Mouse (Mus musculus): ENCODE data around the gene Gm11239. TPM values are rescaled to one million over a fixed set of nuclear protein-coding genes. Genes with fewer than 3 reads are reported as not detected.
"Not testable (repeated sequence)": the region's sequence is repeated elsewhere in the genome, so short reads cannot be mapped to it uniquely, and the experiment has no call there.

Gm11239 gene
- not detected in 2 replicates for polyA plus RNA-seq (2012)

GRCm38 (mm10) chr4:73668054-73668453 is at the start of gene Gm11239:
TSS of gene Gm11239 (plus strand) at chr4:73668354.
- not testable (repeated sequence) for TF ChIP-seq GATA1 (IDR thresholded peaks at IDR 0.05; ENCODE audit: low read length)

GRCm38 (mm10) chr4:73622684-73623083 is 45.5 kb upstream of the Gm11239 start, which contains the start of gene Gm11237:
TSS of gene Gm11237 (plus strand) at chr4:73622984.
- TF ChIP-seq GATA1 (IDR thresholded peaks at IDR 0.05; ENCODE audit: low read length): not testable (repeated sequence)

- TF ChIP-seq GATA1 (IDR thresholded peaks at IDR 0.05; ENCODE audit: low read length): not testable (repeated sequence)
Observed at GRCm38 (mm10) chr4:73637821-73638220, 30.3 kb upstream of the Gm11239 start, which contains the start of gene Gm11236. TSS of gene Gm11236 (plus strand) at chr4:73638121.

- not testable (repeated sequence) for TF ChIP-seq GATA1 (IDR thresholded peaks at IDR 0.05; ENCODE audit: low read length)
Observed at GRCm38 (mm10) chr4:73683216-73683615, 15.1 kb downstream of the Gm11239 start, which contains the start of gene Gm428. TSS of gene Gm428 (plus strand) at chr4:73683516.

- TF ChIP-seq GATA1 (IDR thresholded peaks at IDR 0.05; ENCODE audit: low read length): no peak
Observed at GRCm38 (mm10) chr4:73718761-73719160, 50.6 kb downstream of the Gm11239 start.

GRCm38 (mm10) chr4:73719819-73720218 is 51.7 kb downstream of the Gm11239 start:
- no peak for TF ChIP-seq GATA1 (IDR thresholded peaks at IDR 0.05; ENCODE audit: low read length)

Other genes with a start within 250 kb of the Gm11239 start
- gene Gm11238, start 60.5 kb upstream of the Gm11239 start, polyA plus RNA-seq (2012): not detected in 2 replicates
- gene Gm11237, start 45.4 kb upstream of the Gm11239 start, polyA plus RNA-seq (2012): not detected in 2 replicates
- not detected in 2 replicates for gene Gm11236, start 30.2 kb upstream of the Gm11239 start, polyA plus RNA-seq (2012)
- not detected in 2 replicates for gene Gm428, start 15.2 kb downstream of the Gm11239 start, polyA plus RNA-seq (2012)
- gene Rasef, start 122.6 kb downstream of the Gm11239 start, polyA plus RNA-seq (2012): not detected in 2 replicates
- not detected in 2 replicates for gene Gm11758, start 207.9 kb downstream of the Gm11239 start, polyA plus RNA-seq (2012)
- gene Gm11757, start 222.8 kb downstream of the Gm11239 start, polyA plus RNA-seq (2012): not detected in 2 replicates
- not detected in 2 replicates for gene Gm13871, start 237.6 kb downstream of the Gm11239 start, polyA plus RNA-seq (2012)

All from G1E-ER4 (cell line).